23 mouse cellular contexts compared by ENCODE assay signal in genomic region chrX:99035407-99035806, GRCm38 (mm10).
"Had no signal": no experiment of that assay in that cellular context is flagged by ENCODE, and none has a peak within 500 bp of the region (broad histone marks: within the 10 kb centered on the region; RNA-seq: fewer than 3 reads in every experiment).

No protein-coding gene starts in this region.

- H3K4me2 ChIP-seq: limb, embryonic 13.5 days; liver, embryonic 12.5 days; liver, embryonic 15.5 days; midbrain, embryonic 11.5 days had no signal

- ATAC-seq: liver, embryonic 12.5 days had no signal

- H3K4me3 ChIP-seq: layer of hippocampus, adult 2 months; limb, embryonic 10.5 days; limb, embryonic 13.5 days; liver, embryonic 12.5 days; liver, embryonic 15.5 days; megakaryocyte, embryonic 14.5 days had no signal

- H3K27me3 ChIP-seq: liver, embryonic 15.5 days had no signal

- H3K9me3 ChIP-seq: limb, embryonic 10.5 days; limb, embryonic 13.5 days; liver, embryonic 12.5 days; liver, embryonic 15.5 days; megakaryocyte, embryonic 14.5 days had no signal

- H3K9ac ChIP-seq: limb, embryonic 13.5 days; liver, embryonic 12.5 days; liver, embryonic 15.5 days had no signal

- H3K36me3 ChIP-seq: limb, embryonic 10.5 days; limb, embryonic 13.5 days; liver, embryonic 12.5 days; liver, embryonic 15.5 days had no signal

- H3K27ac ChIP-seq: kidney, postnatal 0 days; layer of hippocampus, adult 2 months; limb, embryonic 10.5 days; limb, embryonic 13.5 days; liver, embryonic 12.5 days; liver, embryonic 15.5 days; stomach, postnatal 0 days had no signal

- DNase-seq: kidney, adult 9 months; kidney, postnatal 25 days; layer of hippocampus, adult 9-11 months; liver; lung, adult 2 months; lung, postnatal 14 days; lung, postnatal 4 days; midbrain, embryonic 14.5 days; right cerebral cortex, adult 18-20 months; right cerebral cortex, postnatal 14 days; right cerebral cortex, postnatal 4 days; thymus, adult 2 months; thymus, postnatal 14 days; thymus, postnatal 4 days had no signal

- H3K4me1 ChIP-seq: limb, embryonic 10.5 days; limb, embryonic 13.5 days; liver, embryonic 12.5 days; liver, embryonic 15.5 days had no signal
